Mouse (Mus musculus) neural tube, embryonic 14.5 days (tissue): Measurements from ENCODE around the gene F11r. TPM values are rescaled to one million over a fixed set of nuclear protein-coding genes. Genes with fewer than 3 reads are reported as not detected.

Experiments used
- ATAC-seq: fragments of 200-750 bp; cut with Nextera tagmentation; 2 replicates; pipeline ENCODE4 v1.8.0; 2017; ENCODE audit warnings: low read depth, mild to moderate bottlenecking, moderate TSS enrichment, moderate library complexity
- H3K27ac ChIP-seq: fragments of 300-500 bp; sonication (generic); 2 replicates; pipeline ENCODE4 v1.5.1; 2014; ENCODE audit warnings: low read depth, mild to moderate bottlenecking, control low read depth, low read length, moderate library complexity, mixed read lengths
- H3K27me3 ChIP-seq: fragments of 300-500 bp; sonication (generic); 2 replicates; pipeline ENCODE4 v1.6.1; 2014; ENCODE audit warnings: low read length; ENCODE audit not compliant: control insufficient read depth, insufficient read depth
- H3K36me3 ChIP-seq: fragments of 300-500 bp; sonication (generic); 2 replicates; pipeline ENCODE4 v1.6.1; 2014; ENCODE audit warnings: low read length, mixed read lengths; ENCODE audit not compliant: control insufficient read depth, insufficient read depth
- H3K4me1 ChIP-seq: fragments of 300-500 bp; sonication (generic); 2 replicates; pipeline ENCODE4 v1.6.1; 2014; ENCODE audit warnings: low read length; ENCODE audit not compliant: control insufficient read depth, insufficient read depth
- H3K4me2 ChIP-seq: fragments of 300-500 bp; sonication (generic); 2 replicates; pipeline ENCODE4 v1.6.1; 2014; ENCODE audit warnings: mild to moderate bottlenecking, low read depth, low read length, control low read depth
- H3K4me3 ChIP-seq: fragments of 300-500 bp; sonication (generic); 2 replicates; pipeline ENCODE4 v1.5.1; 2014; ENCODE audit warnings: low read depth, low read length, control low read depth, mixed read lengths
- H3K9ac ChIP-seq: fragments of 300-500 bp; sonication (generic); replicated peaks from 2 replicates; pipeline ENCODE4 v1.6.1; 2014; ENCODE audit warnings: low read depth, mild to moderate bottlenecking, control low read depth, low read length, mixed read lengths
- H3K9me3 ChIP-seq: fragments of 300-500 bp; sonication (generic); 2 replicates; pipeline ENCODE4 v1.6.1; 2016; ENCODE audit warnings: low read length; ENCODE audit not compliant: control insufficient read depth
- WGBS: fragments of 180-500 bp; shearing (Covaris S2); extraction: QIAGEN DNeasy Blood & Tissue Kit; methylation state at CpG from one replicate; pipeline ENCODE4 v1.1.7; 2014; 5-methylcytosine and 5-hydroxymethylcytosine counted together
- polyA plus RNA-seq: library from polyadenylated mRNA; unstranded; fragments of >200 nt; fragmentation: Nextera tagmentation; extraction: Ambion mirVana; gene quantifications from 2 replicates; pipeline ENCODE4 v1.2.1, GENCODE M21; 2014

The F11r gene
- polyA plus RNA-seq, 1 experiment from 2014 or later, result 8.0 TPM

- no peak overlapping the region for H3K9ac ChIP-seq
- no peak overlapping the region for H3K4me3 ChIP-seq
- WGBS, result 63% methylated on average over 6 of the region's 6 CpGs
- H3K4me1 ChIP-seq, result peaks cover 6% of the 10 kb centered on the region; the same call in 1 of the 2 replicates
- H3K4me2 ChIP-seq, result no peak overlapping the region
- H3K27me3 ChIP-seq, result no peaks in the 10 kb centered on the region
- H3K27ac ChIP-seq, result no peak overlapping the region
- no peak for ATAC-seq
- no peaks in the 10 kb centered on the region for H3K36me3 ChIP-seq
- H3K9me3 ChIP-seq, result no peaks in the 10 kb centered on the region
Observed at GRCm38 (mm10) chr1:171501016-171501610, 63.8 kb downstream of the F11r start.

DNA sequence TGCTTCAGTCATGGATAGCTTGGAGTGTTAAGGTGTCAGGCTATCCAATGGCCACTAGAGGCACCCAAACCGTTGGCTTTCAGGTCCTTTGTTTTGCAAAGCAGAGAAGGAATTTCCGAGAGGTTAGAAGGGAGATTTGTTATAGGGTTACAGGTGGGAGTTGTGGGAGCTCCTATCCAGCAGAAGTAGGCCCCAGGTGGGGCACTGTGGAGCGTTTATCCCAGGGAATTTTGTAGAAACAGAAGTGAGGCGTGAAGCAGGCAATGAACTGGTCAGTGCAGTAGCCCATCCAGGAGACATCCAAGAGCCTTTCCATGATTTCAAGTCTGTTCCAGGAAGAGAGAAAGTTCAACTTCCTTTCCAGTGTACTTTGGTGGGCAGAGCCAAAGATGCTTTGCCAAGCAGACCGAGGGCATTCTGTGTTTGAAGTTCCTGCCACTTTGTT, 64.3 kb downstream of the F11r start:
- no peaks in the 10 kb centered on the region for H3K27me3 ChIP-seq
- 4% methylated on average over 5 of the region's 5 CpGs for WGBS
- no peak overlapping the region for H3K4me3 ChIP-seq

GRCm38 (mm10) chr1:171502388-171503249, 65.3 kb downstream of the F11r start:
- Histone ChIP-seq H3K36me3 (no peaks in the 10 kb centered on the region), H3K4me3 (peak overlapping the region; percentile 53), H3K9ac (peak overlapping the region; percentile 80), H3K9me3 (no peaks in the 10 kb centered on the region), H3K27ac (peak overlapping the region; percentile 95), H3K27me3 (no peaks in the 10 kb centered on the region), H3K4me2 (peak overlapping the region; percentile 62), H3K4me1 (peaks cover 6% of the 10 kb centered on the region; the same call in 1 of the 2 replicates)
- peak; percentile 85 for ATAC-seq
- under 1% methylated on average over 14 of the region's 14 CpGs for WGBS

More for the DNA sequence above, 64.3 kb downstream of the F11r start:
- ATAC-seq, result no peak
- Histone ChIP-seq H3K36me3 (no peaks in the 10 kb centered on the region), H3K9me3 (no peaks in the 10 kb centered on the region), H3K4me2 (0 out of 2 replicates have a peak overlapping the region, but pooled peaks have one; percentile 25), H3K27ac (no peak overlapping the region), H3K9ac (0 out of 2 replicates have a peak overlapping the region, but pooled peaks have one; percentile 32), H3K4me1 (peaks cover 6% of the 10 kb centered on the region; the same call in 1 of the 2 replicates)

GRCm38 (mm10) chr1:171503250-171503591, 65.9 kb downstream of the F11r start, which contains the start of gene Alyref2:
Alyref2 (plus strand) TSS chr1:171503478.
- WGBS, result under 1% methylated on average over 19 of the region's 19 CpGs
- H3K9me3 ChIP-seq, result no peaks in the 10 kb centered on the region
- H3K9ac ChIP-seq, result peak within 1 kb of the TSS; percentile 80
- H3K4me3 ChIP-seq, result peak within 1 kb of the TSS; percentile 53
- peak within 1 kb of the TSS; percentile 95 for H3K27ac ChIP-seq
- no peaks in the 10 kb centered on the region for H3K36me3 ChIP-seq
- peaks cover 6% of the 10 kb centered on the region; the same call in 1 of the 2 replicates for H3K4me1 ChIP-seq
- H3K4me2 ChIP-seq, result peak within 1 kb of the TSS; percentile 62
- H3K27me3 ChIP-seq, result no peaks in the 10 kb centered on the region
- ATAC-seq, result peak; percentile 89

DNA sequence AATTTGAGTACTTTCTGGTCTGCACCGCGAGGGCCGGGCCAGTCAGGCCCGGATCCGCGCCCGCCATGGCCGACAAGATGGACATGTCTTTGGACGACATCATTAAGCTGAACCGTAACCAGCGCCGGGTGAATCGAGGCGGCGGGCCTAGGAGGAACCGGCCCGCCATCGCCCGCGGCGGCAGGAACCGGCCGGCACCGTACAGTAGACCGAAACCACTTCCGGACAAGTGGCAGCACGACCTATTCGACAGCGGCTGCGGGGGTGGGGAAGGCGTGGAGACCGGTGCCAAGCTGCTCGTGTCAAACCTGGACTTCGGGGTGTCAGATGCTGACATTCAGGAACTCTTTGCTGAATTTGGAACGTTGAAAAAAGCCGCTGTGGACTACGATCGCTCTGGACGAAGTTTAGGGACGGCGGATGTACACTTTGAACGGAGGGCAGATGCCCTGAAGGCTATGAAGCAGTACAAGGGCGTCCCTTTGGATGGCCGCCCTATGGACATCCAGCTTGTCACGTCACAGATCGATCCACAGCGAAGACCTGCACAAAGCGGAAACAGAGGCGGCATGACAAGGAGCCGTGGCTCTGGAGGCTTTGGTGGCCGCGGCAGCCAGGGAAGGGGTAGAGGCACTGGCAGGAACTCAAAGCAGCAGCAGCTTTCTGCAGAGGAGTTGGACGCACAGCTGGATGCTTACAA, 66.4 kb downstream of the F11r start:
- Histone ChIP-seq H3K9ac (peak overlapping the region; percentile 80), H3K27ac (peak overlapping the region; percentile 95), H3K9me3 (no peaks in the 10 kb centered on the region), H3K4me2 (peak overlapping the region; percentile 62), H3K4me3 (peak overlapping the region; percentile 53), H3K36me3 (no peaks in the 10 kb centered on the region), H3K4me1 (peaks cover 6% of the 10 kb centered on the region; the same call in 1 of the 2 replicates), H3K27me3 (no peaks in the 10 kb centered on the region)
- under 1% methylated on average over 53 of the region's 53 CpGs for WGBS
- ATAC-seq, result peak; percentile 75

- H3K27me3 ChIP-seq, result no peaks in the 10 kb centered on the region
- no peaks in the 10 kb centered on the region for H3K9me3 ChIP-seq
- no peak for ATAC-seq
- H3K36me3 ChIP-seq, result no peaks in the 10 kb centered on the region
- H3K9ac ChIP-seq, result peak overlapping the region; percentile 42; the same call in 1 of the 2 replicates
- peak overlapping the region; percentile 62 for H3K4me2 ChIP-seq
- H3K27ac ChIP-seq, result no peak overlapping the region
- peak overlapping the region; percentile 53 for H3K4me3 ChIP-seq
- 66% methylated on average over 4 of the region's 4 CpGs for WGBS
- peaks cover 6% of the 10 kb centered on the region; the same call in 1 of the 2 replicates for H3K4me1 ChIP-seq
Observed at GRCm38 (mm10) chr1:171504586-171504985, 67.3 kb downstream of the F11r start.

DNA sequence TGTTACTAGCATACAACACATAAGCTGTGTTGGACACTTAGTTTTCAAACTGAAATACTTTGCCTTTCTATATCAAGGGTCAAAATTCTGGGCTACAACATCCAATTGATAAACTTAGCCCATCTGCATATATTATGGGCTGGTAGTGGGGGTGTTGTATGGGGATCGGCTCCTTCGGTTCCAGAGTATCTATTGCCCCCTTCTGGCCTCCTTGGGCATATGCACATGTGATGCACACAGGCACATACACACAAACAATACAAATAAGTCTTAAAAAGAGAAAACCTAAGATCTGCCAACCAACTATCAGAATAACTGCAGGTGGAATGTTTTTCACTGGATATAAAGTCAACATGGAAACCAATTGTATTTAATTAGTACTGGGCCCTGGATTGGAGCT, 75.9 kb downstream of the F11r start:
- Histone ChIP-seq H3K27ac (no peak overlapping the region), H3K36me3 (no peaks in the 10 kb centered on the region), H3K4me3 (no peak overlapping the region), H3K27me3 (no peaks in the 10 kb centered on the region), H3K4me1 (no peaks in the 10 kb centered on the region), H3K9ac (no peak overlapping the region), H3K9me3 (no peaks in the 10 kb centered on the region), H3K4me2 (no peak overlapping the region)
- ATAC-seq, result no peak
- WGBS, result 81% methylated on average over 2 of the region's 2 CpGs

DNA sequence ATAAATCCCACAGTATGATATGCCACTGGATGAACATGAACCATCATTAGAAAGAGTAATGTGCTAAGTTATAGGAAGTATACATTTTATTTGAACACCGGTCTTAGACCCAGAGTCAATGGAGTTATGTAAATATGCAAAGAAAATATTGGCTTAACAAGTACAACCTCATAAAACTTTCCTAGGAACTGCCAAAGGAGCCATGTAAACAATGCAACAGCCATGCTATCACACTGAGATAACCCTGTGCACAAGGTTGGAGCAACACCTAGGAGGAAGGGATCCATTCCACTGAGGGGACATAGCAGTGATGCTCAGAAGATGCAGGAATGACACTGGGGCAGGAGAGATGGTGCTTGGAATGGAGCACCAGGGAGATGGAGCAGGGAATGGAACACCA, 76.4 kb downstream of the F11r start:
- WGBS, result 98% methylated on average over 1 of the region's 1 CpGs
- Histone ChIP-seq H3K4me3 (no peak overlapping the region), H3K9ac (no peak overlapping the region), H3K4me1 (no peaks in the 10 kb centered on the region), H3K27ac (no peak overlapping the region), H3K27me3 (no peaks in the 10 kb centered on the region), H3K4me2 (no peak overlapping the region), H3K36me3 (no peaks in the 10 kb centered on the region), H3K9me3 (no peaks in the 10 kb centered on the region)
- ATAC-seq, result no peak
